Mouse (Mus musculus) v-Abl transformed pro-B cells (cell line): ENCODE data around the gene Fcgr4.

Source experiments
- in situ Hi-C, 2 experiments: fragments of 400-800 bp; cut with MboI; formaldehyde crosslinking; loops; one replicate each; pipeline ENCODE4 v1.15.1; 2025; ENCODE audit not compliant: unreplicated experiment in 2 of 2

Gene Fcgr4

DNA sequence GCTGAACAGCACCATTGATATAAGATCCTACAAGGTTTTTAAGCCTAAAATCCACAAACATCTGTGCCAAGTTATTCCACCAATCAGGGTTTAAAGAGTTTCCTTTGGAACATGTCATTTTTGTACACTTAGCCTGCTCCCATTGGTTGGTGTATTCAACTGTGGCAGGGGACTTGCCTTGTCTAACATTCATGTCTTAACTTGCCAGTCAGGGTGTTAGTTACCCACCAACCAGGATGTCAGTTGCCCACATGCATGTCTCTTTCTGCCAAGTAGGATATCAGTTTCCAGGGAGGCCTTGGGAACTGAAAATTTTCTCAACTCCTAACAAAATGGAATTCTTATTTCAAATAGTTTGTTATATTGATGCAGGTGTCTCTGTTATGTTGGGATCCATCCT lies 13.1 kb upstream of the Fcgr4 start:
- in situ Hi-C loops: loop anchor here in 1 of 2 experiments (25.0 kb wide), 2 partner anchors 232 to 368 kb away; partner anchors contain the start of genes Apoa2, Fcer1g and Olfml2b

DNA sequence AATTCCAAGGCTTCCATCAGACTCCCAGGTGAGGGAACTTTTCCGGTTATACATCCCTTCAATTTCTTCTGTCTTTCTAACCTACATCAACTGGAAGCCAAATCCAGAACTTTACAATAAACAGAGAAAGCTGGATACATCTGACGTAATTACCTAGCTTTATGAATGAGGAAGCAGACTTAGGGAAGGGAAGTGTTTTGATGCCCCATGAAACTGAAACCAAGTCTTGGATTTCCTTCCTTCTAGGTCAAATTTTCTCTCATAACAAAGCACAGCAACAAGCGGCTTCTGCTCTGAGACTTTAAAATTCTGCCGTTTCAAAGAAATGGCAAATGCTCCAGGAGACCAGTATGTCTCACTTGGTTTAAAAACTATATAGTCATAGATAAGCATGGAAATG lies 12.4 kb upstream of the Fcgr4 start:
- in situ Hi-C loops: loop anchor here in 1 of 2 experiments (25.0 kb wide), 2 partner anchors 231 to 369 kb away; partner anchors contain the start of genes Apoa2, Fcer1g and Olfml2b

DNA sequence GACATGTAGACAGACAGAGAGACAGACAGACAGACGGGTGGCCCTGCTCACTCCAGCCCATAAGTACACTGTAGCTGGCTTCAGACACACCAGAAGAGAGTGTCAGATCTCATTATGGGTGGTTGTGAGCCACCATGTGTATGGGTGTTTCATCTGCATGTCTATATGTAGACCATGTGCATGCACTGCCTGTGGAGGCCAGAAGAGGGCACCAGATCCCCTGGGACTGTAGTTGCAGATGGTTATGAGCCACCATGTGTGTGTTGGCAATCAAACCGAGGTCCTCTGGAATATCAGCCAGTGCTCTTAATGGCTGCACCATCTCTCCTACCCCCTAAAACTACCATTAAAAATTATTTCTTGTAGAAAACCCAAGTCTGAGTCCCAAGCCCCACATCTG lies 11.8 kb upstream of the Fcgr4 start:
- in situ Hi-C loops: loop anchor here in 1 of 2 experiments (25.0 kb wide), 2 partner anchors 230 to 370 kb away; partner anchors contain the start of genes Apoa2, Fcer1g and Olfml2b

DNA sequence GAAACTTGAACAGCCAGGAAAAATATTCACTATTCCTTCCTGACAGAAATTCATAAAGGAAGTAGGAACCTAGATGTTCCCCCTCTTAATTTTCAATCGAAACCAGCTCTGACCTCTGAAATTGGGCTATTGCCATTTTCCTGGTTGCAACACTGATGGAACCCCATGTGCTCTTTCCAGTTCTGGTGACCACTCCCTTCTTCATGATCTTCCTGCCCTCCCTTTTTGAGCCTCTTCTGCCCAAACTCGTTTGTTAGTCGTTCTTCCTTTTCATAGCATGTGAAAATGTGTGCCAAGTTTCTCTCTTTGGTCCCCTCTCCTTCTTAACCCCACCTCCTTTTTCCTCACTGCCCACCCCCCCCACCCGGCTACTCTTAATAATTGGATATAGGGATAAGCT lies 7.0 kb upstream of the Fcgr4 start:
- in situ Hi-C loops: loop anchor here (10.0 to 25.0 kb wide), 3 partner anchors 226 to 374 kb away; partner anchors contain the start of genes Apoa2 (in 1 of the 2), Fcer1g (in 1 of the 2) and Olfml2b (in 1 of the 2)

DNA sequence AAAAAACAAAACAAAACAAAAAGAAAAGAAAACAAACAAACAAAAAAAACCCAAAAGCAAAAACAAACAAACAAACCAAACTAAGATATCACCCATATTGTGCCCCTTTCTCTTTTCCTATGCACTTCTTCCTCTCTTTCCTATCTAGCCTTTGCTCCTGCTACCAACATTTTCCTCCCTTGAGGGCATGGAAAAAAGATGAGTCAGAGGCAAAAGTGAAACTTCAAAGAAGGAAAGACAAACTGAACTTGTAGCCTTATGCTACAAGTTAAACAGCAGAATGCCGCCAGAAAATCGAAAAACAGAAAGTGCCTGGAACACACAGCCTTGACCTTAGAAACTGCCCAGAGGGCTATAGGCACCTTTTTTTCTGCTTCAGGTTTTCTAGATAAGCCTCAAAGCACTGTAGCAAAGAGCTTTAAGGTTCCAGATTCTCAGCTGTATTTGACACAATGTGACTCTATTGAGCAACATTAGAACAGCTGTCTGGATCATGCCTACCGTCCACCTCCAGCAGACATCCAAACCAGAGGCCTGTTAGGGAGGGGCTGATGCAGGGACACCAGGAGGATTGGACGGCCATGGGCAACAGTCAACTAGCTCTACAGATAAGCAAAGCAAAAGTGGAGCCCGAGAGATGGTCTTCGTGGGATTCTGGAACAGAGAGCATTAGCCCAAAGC lies 1.9 kb upstream of the Fcgr4 start:
- in situ Hi-C loops: loop anchor here (10.0 to 25.0 kb wide), 3 partner anchors 220 to 380 kb away; partner anchors contain the start of genes Apoa2 (in 1 of the 2), Fcer1g (in 1 of the 2) and Olfml2b (in 1 of the 2)

DNA sequence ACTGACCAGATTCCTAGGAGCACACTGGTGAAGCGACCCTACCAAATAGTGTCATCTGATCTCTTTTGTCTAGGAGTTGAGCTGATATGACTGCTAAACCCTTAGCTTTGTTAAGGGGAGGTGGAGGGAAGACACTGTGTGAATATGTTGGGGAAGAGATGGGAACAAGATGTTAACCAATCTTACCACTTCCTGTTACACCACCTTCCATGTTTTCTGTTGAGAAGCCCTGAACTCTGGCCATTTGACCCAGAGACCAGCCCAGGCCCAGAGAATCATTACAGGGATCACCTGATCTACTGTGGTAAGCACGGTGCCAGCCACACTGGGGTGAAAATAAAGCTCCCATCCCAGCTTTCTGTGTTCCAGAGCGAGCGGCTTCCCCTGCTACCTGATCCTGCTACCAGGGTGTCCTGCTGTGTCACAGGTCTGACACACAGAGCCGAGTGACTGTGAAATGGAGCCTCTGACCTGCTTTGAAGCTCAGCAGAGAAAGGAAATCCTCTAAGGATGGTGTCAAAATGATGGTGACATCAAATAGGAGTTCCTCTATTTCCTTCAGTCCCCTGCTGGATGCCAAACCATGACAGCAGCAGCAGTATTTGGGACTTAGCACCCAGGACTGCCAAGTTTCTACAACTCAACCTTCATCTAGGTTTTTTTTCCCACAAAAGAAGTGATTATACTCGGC lies 1.1 kb upstream of the Fcgr4 start:
- in situ Hi-C loops: loop anchor here (10.0 to 25.0 kb wide), 3 partner anchors 220 to 380 kb away; partner anchors contain the start of genes Apoa2 (in 1 of the 2), Fcer1g (in 1 of the 2) and Olfml2b (in 1 of the 2)

DNA sequence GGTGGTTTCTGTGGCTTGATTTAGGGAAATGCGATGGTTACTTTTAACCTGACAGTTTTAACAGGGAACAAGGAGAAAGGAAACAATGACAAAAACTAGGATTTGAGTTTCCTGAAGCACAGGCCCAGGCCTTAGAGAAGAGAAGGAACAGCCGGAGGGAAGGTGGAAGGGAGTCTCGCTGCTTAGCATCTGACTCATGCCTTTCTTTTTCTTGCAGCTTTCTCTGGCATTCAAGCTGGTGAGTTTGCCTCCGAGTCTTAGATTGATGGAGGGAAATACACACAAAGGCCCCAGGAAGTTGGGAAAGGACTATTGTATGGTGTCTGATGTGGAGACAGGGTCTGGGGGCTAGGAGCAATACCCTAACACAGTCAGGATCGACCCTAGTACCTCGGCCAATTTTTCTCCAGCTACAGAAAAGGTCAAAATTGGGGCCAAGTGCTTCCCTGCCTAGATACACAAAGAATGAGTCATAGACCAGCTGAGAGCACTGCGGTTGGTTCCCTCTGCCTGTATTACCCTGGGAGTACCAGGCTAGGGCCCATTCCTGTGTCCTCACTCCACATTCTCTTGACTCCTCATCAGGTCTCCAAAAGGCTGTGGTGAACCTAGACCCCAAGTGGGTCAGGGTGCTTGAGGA lies 711 bp downstream of the Fcgr4 start:
- in situ Hi-C loops: loop anchor here (10.0 to 25.0 kb wide), 3 partner anchors 218 to 382 kb away; partner anchors contain the start of genes Apoa2 (in 1 of the 2), Fcer1g (in 1 of the 2) and Olfml2b (in 1 of the 2)

DNA sequence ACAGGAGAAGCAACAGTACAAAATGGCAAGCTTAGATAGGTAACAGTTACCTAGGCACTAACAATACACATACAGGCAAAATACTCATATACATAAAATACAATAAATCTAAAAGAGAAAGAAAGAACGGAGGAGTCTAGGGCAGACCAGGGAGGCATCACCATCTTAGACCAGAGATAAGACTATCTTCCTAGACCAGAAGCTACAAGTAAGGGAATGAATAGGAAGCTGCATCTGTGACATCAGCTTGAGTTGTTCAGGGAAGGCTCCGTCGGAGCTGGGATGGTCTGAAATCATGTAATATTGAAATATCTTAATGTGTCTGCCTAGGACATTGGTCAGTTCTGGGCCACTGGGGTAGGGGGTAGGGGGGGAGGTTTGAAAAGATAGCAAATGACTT lies 13.0 kb downstream of the Fcgr4 start:
- in situ Hi-C loops: no loop called here

DNA sequence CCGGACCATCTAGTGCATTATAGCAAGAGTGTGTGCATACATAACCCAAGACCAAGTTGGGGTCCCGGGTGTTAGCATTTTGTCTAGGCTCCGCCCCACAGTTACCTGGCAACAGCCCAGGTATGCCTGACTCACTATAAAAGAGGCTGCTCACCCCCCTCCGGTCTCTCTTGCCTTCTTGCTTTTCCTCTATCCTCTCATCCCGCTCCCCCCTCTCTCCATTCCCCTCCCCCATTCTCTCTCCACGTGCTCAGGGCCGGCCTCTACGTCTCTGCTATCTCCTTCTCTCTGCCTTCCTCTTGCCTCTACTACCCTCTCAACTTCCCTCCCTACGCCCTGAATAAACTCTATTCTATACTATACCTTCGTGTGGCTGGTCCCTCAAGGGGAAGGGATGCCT lies 14.0 kb downstream of the Fcgr4 start:
- in situ Hi-C loops: no loop called here

DNA sequence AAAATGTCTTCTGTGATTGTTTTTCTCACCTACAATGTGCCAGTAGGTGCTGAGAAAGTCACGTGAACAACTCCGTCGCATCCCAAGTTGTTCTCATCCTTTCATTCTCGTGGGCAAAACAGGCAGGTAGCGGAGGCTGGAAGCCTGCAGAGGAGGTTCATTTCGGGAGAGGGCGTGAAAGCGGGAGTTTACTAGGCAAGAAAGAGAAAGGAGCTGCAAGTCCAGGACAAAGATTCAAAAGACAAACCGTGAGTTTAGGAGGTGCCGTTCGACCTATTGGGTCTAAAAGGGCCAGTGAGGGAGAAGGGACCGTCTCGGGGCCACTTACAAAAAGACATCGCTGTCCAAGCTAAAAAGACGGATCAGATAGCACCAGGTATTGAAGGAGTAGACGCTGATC lies 14.5 kb downstream of the Fcgr4 start:
- in situ Hi-C loops: no loop called here

DNA sequence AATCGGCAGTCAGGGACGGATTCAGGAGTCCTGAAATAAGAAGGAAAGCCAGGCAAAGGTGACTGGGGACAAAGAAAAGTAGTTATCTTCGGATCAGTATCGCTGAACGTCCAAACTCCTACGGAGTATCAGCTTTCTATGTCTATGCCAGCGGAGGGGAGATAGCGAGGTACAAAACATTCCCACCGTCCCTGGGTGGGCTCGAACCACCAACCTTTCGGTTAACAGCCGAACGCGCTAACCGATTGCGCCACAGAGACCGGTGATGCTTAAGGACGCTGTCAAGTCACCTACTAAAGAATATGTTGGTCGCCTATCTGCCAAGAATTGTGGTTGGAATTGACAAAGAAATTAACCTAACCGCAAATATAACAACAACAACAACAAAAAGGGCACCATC lies 15.0 kb downstream of the Fcgr4 start:
- in situ Hi-C loops: no loop called here

DNA sequence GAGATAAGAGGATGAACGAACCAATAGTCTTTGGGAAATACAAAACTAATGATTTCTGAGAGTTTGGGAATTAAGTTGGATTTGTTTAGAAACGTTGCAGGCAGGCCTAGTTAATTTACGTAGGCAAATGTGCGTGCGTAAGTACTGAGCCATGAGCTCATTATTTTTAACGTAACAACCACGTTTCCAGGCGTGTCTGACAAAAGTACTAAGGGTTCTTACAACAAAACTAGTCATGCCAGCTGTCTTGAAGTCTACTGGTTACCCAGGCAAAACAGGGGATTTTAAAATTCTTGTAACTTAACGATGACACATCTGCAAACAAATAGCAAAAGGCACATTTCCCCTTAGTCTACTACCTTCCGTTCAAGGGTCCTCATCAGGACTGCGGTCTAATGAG lies 15.5 kb downstream of the Fcgr4 start:
- in situ Hi-C loops: no loop called here

DNA sequence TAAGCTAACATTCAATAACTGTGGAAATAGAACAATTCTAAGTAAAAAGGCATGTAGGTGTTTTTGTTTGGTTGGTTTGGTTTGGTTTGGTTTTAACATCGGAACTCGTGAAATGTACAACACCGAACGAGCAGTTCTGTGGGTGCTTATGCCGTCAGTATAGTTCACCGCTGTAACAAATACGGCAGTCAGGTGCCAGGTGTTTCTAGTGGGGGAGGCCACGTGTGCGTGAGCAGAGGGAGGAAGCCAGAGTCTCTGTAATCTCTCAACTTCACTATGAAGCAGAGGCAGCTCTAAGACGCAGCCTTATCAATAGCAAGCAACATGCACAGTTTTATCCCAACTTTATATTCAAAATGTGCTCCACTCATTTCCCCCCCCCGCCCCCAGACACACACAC lies 16.9 kb downstream of the Fcgr4 start:
- in situ Hi-C loops: loop anchor here in 1 of 2 experiments (5.0 kb wide), 1 partner anchor 38 kb away; no protein-coding TSS in a partner anchor

DNA sequence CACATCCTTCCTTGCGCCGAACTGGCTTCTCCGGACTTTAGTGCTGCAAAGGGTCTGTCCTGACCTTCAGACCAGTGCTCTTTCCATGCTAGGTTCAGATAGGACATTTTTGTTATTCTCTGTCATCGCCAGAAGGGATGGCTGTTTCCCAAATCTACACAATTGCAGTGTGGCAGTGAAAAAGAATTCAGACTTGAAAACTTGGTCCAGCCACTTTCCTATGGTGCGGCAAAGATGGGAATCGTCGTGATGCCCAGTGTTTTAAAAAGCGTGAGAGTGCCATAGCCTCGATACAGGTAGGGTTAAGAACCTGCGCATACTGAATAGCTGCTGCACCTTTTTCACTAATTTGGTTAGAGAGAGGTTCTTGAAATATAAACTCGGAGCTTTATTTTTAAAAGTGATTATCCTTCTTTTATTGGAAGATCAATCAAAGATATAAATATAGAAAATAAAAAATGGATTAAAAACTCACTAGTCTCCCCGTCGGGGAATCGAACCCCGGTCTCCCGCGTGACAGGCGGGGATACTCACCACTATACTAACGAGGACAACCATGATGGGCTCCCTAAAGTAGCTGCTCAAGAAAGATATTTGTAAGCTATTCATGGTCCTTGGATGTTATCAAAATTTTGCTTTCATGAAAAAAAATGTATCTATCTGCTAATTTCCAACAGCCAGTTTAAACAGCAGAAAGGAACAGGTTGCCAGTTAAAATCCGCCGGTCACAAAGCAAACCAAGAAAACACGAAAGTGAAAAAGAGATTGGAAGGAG lies 18.0 kb downstream of the Fcgr4 start:
- in situ Hi-C loops: loop anchor here in 1 of 2 experiments (5.0 kb wide), 1 partner anchor 39 kb away; no protein-coding TSS in a partner anchor

DNA sequence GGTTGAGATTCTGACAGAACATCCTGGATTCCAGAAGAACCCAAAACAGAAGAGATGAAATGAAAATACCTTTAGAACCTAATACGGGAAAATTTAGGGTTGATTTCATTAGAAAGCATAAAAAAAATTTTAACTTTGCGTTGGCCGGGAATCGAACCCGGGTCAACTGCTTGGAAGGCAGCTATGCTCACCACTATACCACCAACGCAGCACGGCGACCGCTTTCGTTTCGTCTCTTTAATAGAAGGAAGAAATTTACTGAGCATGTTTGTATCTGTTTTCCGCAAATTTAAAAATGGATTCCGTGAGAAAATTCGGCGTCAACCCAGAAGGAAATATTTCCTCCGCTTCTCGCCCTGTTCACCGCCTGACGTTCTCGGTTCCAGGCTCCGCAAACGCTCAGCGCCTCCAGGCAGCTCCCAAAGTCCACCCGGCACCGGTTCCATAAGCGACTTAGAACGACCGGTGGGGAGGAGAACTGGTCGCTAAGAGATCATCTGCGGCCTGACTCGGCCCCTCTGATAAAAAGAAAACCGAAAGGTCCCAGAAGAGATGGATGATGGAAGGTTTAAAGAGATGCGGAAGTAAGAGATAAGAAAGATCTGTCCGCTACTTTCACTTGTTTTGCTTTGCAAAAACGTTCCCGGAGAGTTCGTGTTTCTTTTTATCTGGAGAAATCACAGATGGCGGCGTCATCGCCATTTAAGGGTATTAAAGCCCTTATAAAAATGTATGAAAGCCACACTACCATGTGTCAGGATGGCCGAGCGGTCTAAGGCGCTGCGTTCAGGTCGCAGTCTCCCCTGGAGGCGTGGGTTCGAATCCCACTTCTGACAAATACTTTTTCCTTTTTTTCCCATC lies 19.4 kb downstream of the Fcgr4 start:
- in situ Hi-C loops: loop anchor here in 1 of 2 experiments (5.0 kb wide), 1 partner anchor 41 kb away; no protein-coding TSS in a partner anchor

DNA sequence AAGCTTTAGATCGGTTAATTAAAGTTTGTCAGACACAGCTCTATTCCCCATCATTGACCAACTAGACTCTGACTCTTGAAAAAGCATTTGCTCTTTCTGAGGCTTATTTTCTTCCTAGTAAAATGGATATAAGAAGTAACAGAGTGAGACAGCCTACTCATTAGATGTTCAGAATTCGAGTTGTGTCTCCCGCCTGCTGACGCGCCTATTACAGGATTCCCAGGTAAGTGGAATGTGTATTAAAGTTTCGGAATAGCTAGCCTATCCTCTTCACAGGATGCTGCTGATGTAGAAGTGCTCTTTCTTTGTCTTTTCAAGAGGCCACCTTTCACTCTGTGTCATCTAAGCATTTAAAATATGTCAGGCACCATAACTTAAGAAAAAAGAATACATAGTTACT lies 20.4 kb downstream of the Fcgr4 start:
- in situ Hi-C loops: loop anchor here in 1 of 2 experiments (5.0 kb wide), 1 partner anchor 42 kb away; no protein-coding TSS in a partner anchor

DNA sequence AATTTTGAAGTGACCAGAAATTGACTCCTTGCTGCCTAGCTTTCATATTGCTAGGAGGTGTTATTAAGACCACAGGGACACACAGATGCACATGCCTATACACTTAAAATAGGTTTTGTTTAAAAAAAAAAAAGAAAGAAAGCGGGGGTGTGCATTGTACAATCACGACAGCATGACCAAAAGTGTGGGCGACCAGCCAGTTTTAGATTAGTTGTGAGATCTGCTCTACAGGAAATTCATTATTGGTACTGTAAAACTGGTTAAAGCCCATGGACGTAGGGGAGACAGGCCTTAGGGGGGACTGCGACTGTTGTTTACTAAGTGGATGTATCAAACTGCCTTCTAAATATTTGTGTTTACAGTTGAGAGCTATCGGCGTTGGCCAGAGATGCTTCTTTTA lies 21.2 kb downstream of the Fcgr4 start:
- in situ Hi-C loops: loop anchor here (5.0 kb wide), 2 partner anchors 43 to 62 kb away; no protein-coding TSS in a partner anchor

DNA sequence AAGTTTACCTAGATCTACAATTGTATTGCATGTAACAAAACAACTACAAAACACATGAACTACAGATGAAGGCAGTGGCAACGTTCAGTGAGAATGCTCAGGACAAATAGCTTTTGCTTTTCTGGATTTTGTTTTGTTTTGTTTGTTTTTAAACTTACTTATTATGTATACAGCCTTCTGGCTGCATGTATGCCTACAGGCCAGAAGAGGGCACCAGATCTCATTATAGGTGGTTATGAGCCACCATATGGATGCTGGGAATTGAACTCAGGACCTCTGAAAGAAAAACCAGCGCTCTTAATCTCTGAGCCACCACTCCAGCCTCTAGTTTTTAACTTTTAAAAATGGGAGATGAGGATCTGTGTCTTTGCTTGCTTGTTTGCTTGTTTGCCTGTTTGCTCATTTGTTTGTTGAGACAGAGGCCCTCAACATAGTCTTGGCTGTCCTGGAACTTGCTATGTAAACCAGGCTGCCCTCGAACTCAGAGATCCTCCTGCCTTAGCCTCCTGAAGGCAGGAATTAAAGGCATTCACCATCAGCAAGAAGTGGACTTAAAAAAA lies 25.0 kb downstream of the Fcgr4 start:
- in situ Hi-C loops: loop anchor here (5.0 kb wide), 1 partner anchor 59 kb away; no protein-coding TSS in a partner anchor
